Mouse (Mus musculus) small intestine, adult 2 months (tissue): ENCODE measurements at regions not wholly inside any gene's neighbourhood (a gene's known extent, or its start where the extent isn't known, plus 50 kb on each side); places are given as distances from the start of the nearest gene placed in this dataset.

ENCODE experiments used
- CTCF ChIP-seq: fragments of 200-500 bp; IDR thresholded peaks from 2 replicates; pipeline ENCODE4 v1.5.1; 2012; ENCODE audit warnings: low read depth, mild to moderate bottlenecking, control low read depth, inconsistent platforms, low read length, moderate library complexity, mixed read lengths; ENCODE audit not compliant: insufficient replicate concordance, insufficient read length; ENCODE audit errors: extremely low read depth
- POLR2A ChIP-seq: fragments of 200-500 bp; IDR thresholded peaks from 2 replicates; pipeline ENCODE4 v1.6.1; 2012; ENCODE audit warnings: low read depth, mild to moderate bottlenecking, control low read depth, inconsistent platforms, low read length, moderate library complexity

- TF ChIP-seq CTCF (no peak), POLR2A (no peak)
These were observed 465.3 kb downstream of the Insc start for GRCm38 (mm10) chr7:115208781-115209180.
